17 mouse cellular contexts compared by ENCODE assay signal in the genomic region with DNA sequence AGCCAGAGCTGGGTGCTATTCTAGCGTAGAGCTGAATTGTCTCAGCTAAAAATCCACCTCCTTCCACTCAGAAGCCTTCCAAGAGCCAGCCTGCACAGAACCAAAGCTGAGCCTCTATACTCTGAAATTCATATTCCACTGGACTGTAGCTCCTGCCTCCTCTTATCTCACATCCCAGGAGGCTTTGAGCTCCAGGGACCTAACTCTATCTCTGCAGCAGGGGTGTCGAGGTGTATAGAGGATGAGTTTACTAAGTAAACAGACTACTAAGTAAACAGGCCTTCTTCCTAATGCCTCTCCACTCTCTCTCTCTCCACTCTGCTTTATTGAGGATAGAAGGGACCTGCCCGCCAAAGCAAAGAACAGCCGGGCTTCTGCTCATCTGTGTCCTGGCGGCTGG.
DNase-seq lines count a peak whose midpoint lies in the region; ATAC-seq and TF ChIP-seq lines count a peak whose summit lies in the region.
"Had no signal": no experiment of that assay in that cellular context is flagged by ENCODE, and none has a peak within 500 bp of the region (broad histone marks: within the 10 kb centered on the region; RNA-seq: fewer than 3 reads in every experiment).

No protein-coding gene starts in this region.

- H3K27ac ChIP-seq in intestine, embryonic 14.5 days (ENCODE audit: low read depth): peak overlapping the region; percentile 57; the same call in 1 of the 2 replicates
- no peak overlapping the region for H3K27ac ChIP-seq in intestine, postnatal 0 days (ENCODE audit: low read depth, low read length)
- H3K27ac ChIP-seq in embryonic facial prominence, embryonic 10.5 days (replicated peaks): peak overlapping the region; percentile 66
- 0 out of 2 replicates have a peak overlapping the region, but pooled peaks have one; percentile 32 for H3K27ac ChIP-seq in hindbrain, embryonic 15.5 days (replicated peaks)
- no peak overlapping the region for H3K27ac ChIP-seq in liver, embryonic 16.5 days (ENCODE audit: low read length)
- H3K27ac ChIP-seq: embryonic facial prominence, embryonic 15.5 days; limb, embryonic 12.5 days had no signal

- H3K9me3 ChIP-seq in intestine, embryonic 14.5 days (ENCODE audit: control insufficient read depth, low read length): no peaks in the 10 kb centered on the region
- H3K9me3 ChIP-seq in intestine, postnatal 0 days (ENCODE audit: control insufficient read depth): no peaks in the 10 kb centered on the region
- H3K9me3 ChIP-seq in embryonic facial prominence, embryonic 10.5 days: no peaks in the 10 kb centered on the region
- no peaks in the 10 kb centered on the region for H3K9me3 ChIP-seq in hindbrain, embryonic 15.5 days
- H3K9me3 ChIP-seq in liver, embryonic 16.5 days (replicated peaks; ENCODE audit: control insufficient read depth, low read length): no peaks in the 10 kb centered on the region
- H3K9me3 ChIP-seq: embryonic facial prominence, embryonic 15.5 days; limb, embryonic 12.5 days had no signal

- no peak for DNase-seq in intestine, embryonic 14.5 days (ENCODE audit: low spot score)
- DNase-seq in embryonic facial prominence, embryonic 10.5 days (ENCODE audit: low spot score): no peak
- no peak for DNase-seq in cerebellum, adult 8-10 months
- DNase-seq: adrenal gland, adult 8-10 months; cerebellum, adult 11-12 months; kidney, postnatal 36 days; right cerebral cortex, postnatal 25 days had no signal

- no peak overlapping the region for H3K4me3 ChIP-seq in intestine, embryonic 14.5 days (ENCODE audit: low read depth, low read length)
- no peak overlapping the region for H3K4me3 ChIP-seq in intestine, postnatal 0 days (ENCODE audit: low read depth, low read length)
- H3K4me3 ChIP-seq in embryonic facial prominence, embryonic 10.5 days: no peak overlapping the region
- H3K4me3 ChIP-seq in hindbrain, embryonic 15.5 days: no peak overlapping the region
- H3K4me3 ChIP-seq in liver, embryonic 16.5 days (ENCODE audit: low read depth, low read length): no peak overlapping the region
- H3K4me3 ChIP-seq: embryonic facial prominence, embryonic 15.5 days; limb, embryonic 12.5 days had no signal

- peak; percentile 55; the same call in 1 of the 2 replicates for ATAC-seq in intestine, embryonic 14.5 days (replicated peaks; ENCODE audit: low FRiP score, low TSS enrichment, low read depth)
- no peak for ATAC-seq in intestine, postnatal 0 days
- no peak for ATAC-seq in hindbrain, embryonic 15.5 days (ENCODE audit: low FRiP score, low read depth)
- ATAC-seq in liver, embryonic 16.5 days (ENCODE audit: low read depth): peak; percentile 66
- no peak for ATAC-seq in activated CD4-positive, CD25-positive, alpha-beta regulatory T cell, adult 4 months
- ATAC-seq: forebrain, embryonic 14.5 days; inflammation-experienced regulatory T-cells, adult 6 months; lung, postnatal 0 days had no signal

- peaks cover 20% of the 10 kb centered on the region for H3K4me1 ChIP-seq in intestine, embryonic 14.5 days (replicated peaks; ENCODE audit: control insufficient read depth, insufficient read depth, low read length)
- no peaks in the 10 kb centered on the region for H3K4me1 ChIP-seq in intestine, postnatal 0 days (replicated peaks; ENCODE audit: control insufficient read depth, insufficient read depth, low read length)
- H3K4me1 ChIP-seq in embryonic facial prominence, embryonic 10.5 days: peaks cover 57% of the 10 kb centered on the region
- peaks cover 41% of the 10 kb centered on the region for H3K4me1 ChIP-seq in hindbrain, embryonic 15.5 days (replicated peaks)
- H3K4me1 ChIP-seq in liver, embryonic 16.5 days (ENCODE audit: control insufficient read depth, low read depth, low read length): no peaks in the 10 kb centered on the region

- TF ChIP-seq CTCF in intestine, postnatal 0 days (IDR thresholded peaks at IDR 0.05; ENCODE audit: low read depth): no peak

- no peak overlapping the region for H3K4me2 ChIP-seq in intestine, embryonic 14.5 days (ENCODE audit: low read length)
- H3K4me2 ChIP-seq in intestine, postnatal 0 days (replicated peaks; ENCODE audit: low read depth): no peak overlapping the region
- no peak overlapping the region for H3K4me2 ChIP-seq in hindbrain, embryonic 15.5 days
- no peak overlapping the region for H3K4me2 ChIP-seq in liver, embryonic 16.5 days (ENCODE audit: low read depth, low read length)
- H3K4me2 ChIP-seq: embryonic facial prominence, embryonic 15.5 days; limb, embryonic 12.5 days had no signal

- no peaks in the 10 kb centered on the region for H3K36me3 ChIP-seq in intestine, embryonic 14.5 days (ENCODE audit: control insufficient read depth, insufficient read depth, low read length)
- no peaks in the 10 kb centered on the region for H3K36me3 ChIP-seq in intestine, postnatal 0 days (ENCODE audit: control insufficient read depth, insufficient read depth)
- no peaks in the 10 kb centered on the region for H3K36me3 ChIP-seq in embryonic facial prominence, embryonic 10.5 days (replicated peaks)
- no peaks in the 10 kb centered on the region for H3K36me3 ChIP-seq in hindbrain, embryonic 15.5 days
- H3K36me3 ChIP-seq in liver, embryonic 16.5 days (ENCODE audit: control insufficient read depth, insufficient read depth): no peaks in the 10 kb centered on the region
- H3K36me3 ChIP-seq: embryonic facial prominence, embryonic 15.5 days; G1E; limb, embryonic 12.5 days had no signal

- H3K27me3 ChIP-seq in intestine, embryonic 14.5 days (replicated peaks; ENCODE audit: control insufficient read depth, insufficient read depth, low read length): no peaks in the 10 kb centered on the region
- H3K27me3 ChIP-seq in intestine, postnatal 0 days (replicated peaks; ENCODE audit: control insufficient read depth, insufficient read depth, low read length): no peaks in the 10 kb centered on the region
- 0 out of 2 replicates have a peak, but pooled peaks cover 5% of the 10 kb centered on the region for H3K27me3 ChIP-seq in embryonic facial prominence, embryonic 10.5 days (replicated peaks; ENCODE audit: low read depth, poor library complexity, severe bottlenecking)
- H3K27me3 ChIP-seq in hindbrain, embryonic 15.5 days: no peaks in the 10 kb centered on the region
- no peaks in the 10 kb centered on the region for H3K27me3 ChIP-seq in liver, embryonic 16.5 days (ENCODE audit: control insufficient read depth, insufficient read depth, low read depth, low read length)
- H3K27me3 ChIP-seq: embryonic facial prominence, embryonic 15.5 days had no signal

- no peak overlapping the region for H3K9ac ChIP-seq in intestine, embryonic 14.5 days (ENCODE audit: low read length)
- no peak overlapping the region for H3K9ac ChIP-seq in intestine, postnatal 0 days (ENCODE audit: low read depth, low read length)
- H3K9ac ChIP-seq in hindbrain, embryonic 15.5 days: no peak overlapping the region
- H3K9ac ChIP-seq in liver, embryonic 16.5 days (ENCODE audit: low read depth, low read length): no peak overlapping the region
- H3K9ac ChIP-seq: embryonic facial prominence, embryonic 15.5 days; limb, embryonic 12.5 days had no signal

- WGBS in intestine, embryonic 14.5 days: 20% methylated on average over 5 of the region's 5 CpGs
- 38% methylated on average over 5 of the region's 5 CpGs for WGBS in intestine, postnatal 0 days
- 36% methylated on average over 5 of the region's 5 CpGs for WGBS in embryonic facial prominence, embryonic 10.5 days
- WGBS in hindbrain, embryonic 15.5 days: 62% methylated on average over 5 of the region's 5 CpGs
- 37% methylated on average over 5 of the region's 5 CpGs for WGBS in liver, embryonic 16.5 days (ENCODE audit: insufficient replicate concordance)

Comparison
In these comparisons a context has a peak if more than half of its experiments do, and no peak if none do; other contexts are left out.
1. ATAC-seq: peak in intestine, embryonic 14.5 days (single experiment) and liver, embryonic 16.5 days (single experiment); none in intestine, postnatal 0 days (single experiment), hindbrain, embryonic 15.5 days (single experiment) and activated CD4-positive, CD25-positive, alpha-beta regulatory T cell, adult 4 months (single experiment).
2. H3K27ac ChIP-seq: peak in intestine, embryonic 14.5 days (single experiment), embryonic facial prominence, embryonic 10.5 days (single experiment) and hindbrain, embryonic 15.5 days (single experiment); none in intestine, postnatal 0 days (single experiment) and liver, embryonic 16.5 days (single experiment).